26 mouse cellular contexts compared by ENCODE assay signal in the genomic region with DNA sequence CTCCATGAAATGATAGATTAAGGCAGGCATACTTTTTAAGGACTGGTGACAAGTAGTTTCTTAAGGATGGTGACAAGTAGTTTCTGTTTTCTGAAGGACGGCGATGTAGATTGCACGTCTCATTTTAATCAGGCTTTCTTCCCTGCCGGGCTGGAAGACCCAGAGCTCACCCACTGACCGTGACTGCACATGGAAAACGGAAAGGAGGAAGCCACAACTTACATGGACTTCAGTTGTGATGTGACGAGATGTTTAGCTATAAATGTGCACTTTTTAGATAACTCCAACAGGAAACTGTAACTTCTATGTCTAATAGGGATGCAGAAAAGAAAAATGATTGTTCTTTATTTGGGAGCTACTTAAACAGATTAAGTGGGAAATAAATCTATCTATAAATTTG. TPM values are rescaled to one million over a fixed set of nuclear protein-coding genes. Genes with fewer than 3 reads are reported as not detected.
DNase-seq lines count a peak whose midpoint lies in the region; ATAC-seq lines count a peak whose summit lies in the region.
"Had no signal": no experiment of that assay in that cellular context is flagged by ENCODE, and none has a peak within 500 bp of the region (broad histone marks: within the 10 kb centered on the region; RNA-seq: fewer than 3 reads in every experiment).

No protein-coding gene starts in this region.

- no peak overlapping the region for H3K9ac ChIP-seq in lung, embryonic 16.5 days (ENCODE audit: low read length)
- H3K9ac ChIP-seq in midbrain, embryonic 11.5 days (ENCODE audit: low read length) = no peak overlapping the region
- H3K9ac ChIP-seq: embryonic facial prominence, embryonic 12.5 days; embryonic facial prominence, embryonic 15.5 days; forebrain, postnatal 0 days; heart, embryonic 12.5 days; heart, embryonic 15.5 days; hindbrain, embryonic 13.5 days had no signal

- peak overlapping the region; percentile 44 for H3K27ac ChIP-seq in lung, embryonic 16.5 days (ENCODE audit: low read length)
- no peak overlapping the region for H3K27ac ChIP-seq in midbrain, embryonic 11.5 days (ENCODE audit: low read depth, low read length)
- H3K27ac ChIP-seq in midbrain, embryonic 10.5 days (replicated peaks) = no peak overlapping the region
- H3K27ac ChIP-seq: embryonic facial prominence, embryonic 12.5 days; embryonic facial prominence, embryonic 15.5 days; gastrocnemius, adult 2 months; heart, embryonic 15.5 days; hindbrain, embryonic 10.5 days; hindbrain, embryonic 13.5 days had no signal

- H3K4me1 ChIP-seq in lung, embryonic 16.5 days (replicated peaks; ENCODE audit: control insufficient read depth, insufficient read depth, low read length) = 0 out of 2 replicates have a peak, but pooled peaks cover 2% of the 10 kb centered on the region
- H3K4me1 ChIP-seq in midbrain, embryonic 11.5 days (ENCODE audit: control insufficient read depth, insufficient read depth, low read length) = no peaks in the 10 kb centered on the region
- no peaks in the 10 kb centered on the region for H3K4me1 ChIP-seq in midbrain, embryonic 10.5 days
- H3K4me1 ChIP-seq: embryonic facial prominence, embryonic 12.5 days; embryonic facial prominence, embryonic 15.5 days; heart, embryonic 15.5 days; hindbrain, embryonic 13.5 days had no signal

- no peak for DNase-seq in lung, postnatal 14 days
- DNase-seq in midbrain, embryonic 11.5 days (ENCODE audit: low spot score, missing footprints) = peak; percentile 8
- no peak for DNase-seq in midbrain, embryonic 10.5 days (ENCODE audit: low spot score)
- no peak for DNase-seq in urinary bladder, adult 2 months (ENCODE audit: low spot score)
- DNase-seq: adrenal gland, postnatal 10 days; adrenal gland, postnatal 36 days; cerebellum, adult 18-20 months; cerebellum, adult 9-10 months; cerebellum, postnatal 14 days; forebrain, postnatal 0 days; gastrocnemius, adult 2 months; gastrocnemius, postnatal 14 days; heart, adult 18-20 months; heart, postnatal 10 days; heart, postnatal 36 days had no signal

- H3K9me3 ChIP-seq in lung, embryonic 16.5 days (ENCODE audit: control insufficient read depth, low read length) = no peaks in the 10 kb centered on the region
- H3K9me3 ChIP-seq in midbrain, embryonic 11.5 days (ENCODE audit: control insufficient read depth, low read length) = no peaks in the 10 kb centered on the region
- no peaks in the 10 kb centered on the region for H3K9me3 ChIP-seq in midbrain, embryonic 10.5 days (replicated peaks)
- H3K9me3 ChIP-seq: embryonic facial prominence, embryonic 12.5 days; embryonic facial prominence, embryonic 15.5 days; heart, embryonic 15.5 days; hindbrain, embryonic 13.5 days had no signal

- H3K4me2 ChIP-seq in lung, embryonic 16.5 days (ENCODE audit: low read depth, low read length) = peak overlapping the region; percentile 23
- H3K4me2 ChIP-seq in midbrain, embryonic 11.5 days = no peak overlapping the region
- H3K4me2 ChIP-seq: embryonic facial prominence, embryonic 12.5 days; embryonic facial prominence, embryonic 15.5 days; heart, embryonic 12.5 days; heart, embryonic 15.5 days; hindbrain, embryonic 13.5 days had no signal

- 14% methylated on average over 7 of the region's 7 CpGs for WGBS in lung, embryonic 16.5 days
- 80% methylated on average over 7 of the region's 7 CpGs for WGBS in midbrain, embryonic 11.5 days
- WGBS in midbrain, embryonic 10.5 days = 80% methylated on average over 7 of the region's 7 CpGs

- H3K36me3 ChIP-seq in lung, embryonic 16.5 days (ENCODE audit: control insufficient read depth, insufficient read depth, low read length) = no peaks in the 10 kb centered on the region
- H3K36me3 ChIP-seq in midbrain, embryonic 11.5 days (ENCODE audit: control insufficient read depth, insufficient read depth, low read length) = no peaks in the 10 kb centered on the region
- no peaks in the 10 kb centered on the region for H3K36me3 ChIP-seq in midbrain, embryonic 10.5 days
- H3K36me3 ChIP-seq: heart, embryonic 12.5 days; heart, embryonic 15.5 days; hindbrain, embryonic 10.5 days; hindbrain, embryonic 13.5 days had no signal

- no peak for ATAC-seq in lung, embryonic 16.5 days (ENCODE audit: low read depth)
- ATAC-seq in midbrain, embryonic 11.5 days (ENCODE audit: low FRiP score) = no peak
- ATAC-seq in common myeloid progenitor, adult 5-6 weeks (replicated peaks; ENCODE audit: low read depth, poor library complexity, severe bottlenecking) = peak; percentile 65
- ATAC-seq: forebrain, embryonic 14.5 days; forebrain, postnatal 0 days; hindbrain, embryonic 16.5 days; Patski had no signal

- H3K4me3 ChIP-seq in lung, embryonic 16.5 days (ENCODE audit: low read length) = no peak overlapping the region
- H3K4me3 ChIP-seq in midbrain, embryonic 11.5 days (ENCODE audit: low read depth, low read length) = no peak overlapping the region
- no peak overlapping the region for H3K4me3 ChIP-seq in midbrain, embryonic 10.5 days
- H3K4me3 ChIP-seq: embryonic facial prominence, embryonic 12.5 days; embryonic facial prominence, embryonic 15.5 days; gastrocnemius, adult 2 months; heart, embryonic 12.5 days; heart, embryonic 15.5 days; hindbrain, embryonic 10.5 days; hindbrain, embryonic 13.5 days had no signal

- H3K27me3 ChIP-seq in lung, embryonic 16.5 days (ENCODE audit: control insufficient read depth, insufficient read depth, low read depth, low read length) = no peaks in the 10 kb centered on the region
- H3K27me3 ChIP-seq in midbrain, embryonic 11.5 days (ENCODE audit: control insufficient read depth, insufficient read depth, low read length) = no peaks in the 10 kb centered on the region
- H3K27me3 ChIP-seq in midbrain, embryonic 10.5 days (ENCODE audit: low read depth, poor library complexity, severe bottlenecking) = no peaks in the 10 kb centered on the region
- H3K27me3 ChIP-seq: embryonic facial prominence, embryonic 12.5 days; embryonic facial prominence, embryonic 15.5 days; heart, embryonic 15.5 days; hindbrain, embryonic 13.5 days; Patski had no signal

RNA-seq across cellular contexts. Expression of gene Cybrd1, which starts 24.7 kb away (rescaled TPM):
- polyA plus RNA-seq in lung, embryonic 16.5 days (2015; fragmentation: Nextera tagmentation; extraction: Ambion mirVana) = 4.6 and 5.1 TPM in 2 replicates
- 0.22 and 0.26 TPM in 2 replicates for polyA plus RNA-seq in midbrain, embryonic 11.5 days (2014; fragmentation: Nextera tagmentation; extraction: Ambion mirVana)
- polyA plus RNA-seq in midbrain, embryonic 10.5 days (2016; fragmentation: Nextera tagmentation; extraction: Ambion mirVana) = 0.23 and 0.30 TPM in 2 replicates
- 0.14 TPM in 1 of 2 replicates, not detected in the other for total RNA-seq in common myeloid progenitor, adult 5-6 weeks (2017)
- 3.3 and 3.4 TPM in 2 replicates for polyA plus RNA-seq in urinary bladder, adult 2 months (2012; rRNA removed)
